Mouse (Mus musculus) CH12.LX (cell line): ENCODE measurements around the gene Csnk1g1. TPM values are rescaled to one million over a fixed set of nuclear protein-coding genes. Genes with fewer than 3 reads are reported as not detected.

Experiments
- DNase-seq: peaks from one replicate; pipeline ENCODE4 v3.0.0-alpha.2; 2013; ENCODE audit errors: extremely low read depth
- H3K27ac ChIP-seq: 2 replicates; pipeline ENCODE4 v1.5.1; 2012; ENCODE audit warnings: low read depth, mild to moderate bottlenecking, control low read depth, moderate library complexity; ENCODE audit not compliant: insufficient read depth
- H3K27me3 ChIP-seq: replicated peaks from 2 replicates; pipeline ENCODE3; 2012; ENCODE audit warnings: inconsistent platforms
- H3K36me3 ChIP-seq, 2 experiments: replicated peaks in 1 of 2; 2 replicates each; pipeline versions ENCODE3 to v1.6.1; 2012; ENCODE audit warnings: inconsistent platforms in 1 of 2, low read length in 1 of 2, mild to moderate bottlenecking in 1 of 2, mixed read lengths in 1 of 2, moderate library complexity in 1 of 2; ENCODE audit not compliant: control insufficient read depth in 1 of 2, insufficient read depth in 1 of 2
- H3K4me1 ChIP-seq, 2 experiments: 2 replicates each; pipeline ENCODE4 v1.6.1; 2012; ENCODE audit warnings: inconsistent platforms in 1 of 2, moderate library complexity in 1 of 2; ENCODE audit not compliant: insufficient read depth in 2 of 2, control insufficient read depth in 1 of 2
- H3K4me2 ChIP-seq: 2 replicates; pipeline ENCODE4 v1.6.1; 2012; ENCODE audit warnings: low read depth, mild to moderate bottlenecking, control low read depth; ENCODE audit not compliant: poor library complexity, insufficient read depth, severe bottlenecking
- H3K4me3 ChIP-seq, 3 experiments: fragments of 150-350 bp in 1 of 3; sonication (generic) in 1 of 3; replicated peaks in 1 of 3; 2 replicates each; pipeline versions ENCODE3 to v1.5.1; 2011 to 2012; ENCODE audit warnings: low read depth in 2 of 3, low read length in 2 of 3, mild to moderate bottlenecking in 2 of 3, moderate library complexity in 2 of 3, control low read depth in 1 of 3, improper control_type of control experiment in 1 of 3, inconsistent platforms in 1 of 3, mixed read lengths in 1 of 3; ENCODE audit not compliant: poor library complexity in 1 of 3
- H3K79me2 ChIP-seq: replicated peaks from 2 replicates; pipeline ENCODE4 v1.6.1; 2012; ENCODE audit warnings: mild to moderate bottlenecking, moderate library complexity; ENCODE audit not compliant: control insufficient read depth, poor library complexity, insufficient read depth, severe bottlenecking; ENCODE audit errors: extremely low read depth
- H3K9ac ChIP-seq: 2 replicates; pipeline ENCODE4 v1.6.1; 2012; ENCODE audit warnings: low read depth, mild to moderate bottlenecking, control low read depth, moderate library complexity; ENCODE audit not compliant: insufficient read depth
- H3K9me3 ChIP-seq: replicated peaks from 2 replicates; pipeline ENCODE3; 2012; ENCODE audit warnings: low read length, inconsistent platforms, mixed read lengths
- E2F4 ChIP-seq: IDR thresholded peaks from 2 replicates; pipeline ENCODE4 v1.6.1; 2011; ENCODE audit warnings: low read depth, low read length, improper control_type of control experiment; ENCODE audit not compliant: insufficient replicate concordance
- GABPA ChIP-seq: IDR thresholded peaks from 2 replicates; pipeline ENCODE4 v1.6.1; 2012; ENCODE audit warnings: low read depth, low read length, improper control_type of control experiment, inconsistent platforms; ENCODE audit not compliant: insufficient replicate concordance
- HCFC1 ChIP-seq: IDR thresholded peaks from 2 replicates; pipeline ENCODE4 v1.6.1; 2012; ENCODE audit warnings: low read depth, mild to moderate bottlenecking, inconsistent platforms, low read length, improper control_type of control experiment
- KAT2A ChIP-seq: IDR thresholded peaks from 2 replicates; pipeline ENCODE4 v1.6.1; 2012; ENCODE audit warnings: low read length, improper control_type of control experiment, inconsistent platforms; ENCODE audit not compliant: insufficient replicate concordance
- MAZ ChIP-seq: IDR thresholded peaks from 2 replicates; pipeline ENCODE4 v1.6.1; 2012; ENCODE audit warnings: low read depth, mild to moderate bottlenecking, inconsistent platforms, low read length, improper control_type of control experiment, moderate library complexity
- MYC ChIP-seq: IDR thresholded peaks from 2 replicates; pipeline ENCODE4 v1.6.1; 2011; ENCODE audit warnings: low read depth, mild to moderate bottlenecking, improper control_type of control experiment, low read length
- NELFE ChIP-seq: IDR thresholded peaks from 2 replicates; pipeline ENCODE4 v1.6.1; 2011; ENCODE audit warnings: low read depth, low read length, improper control_type of control experiment
- RAD21 ChIP-seq: IDR thresholded peaks from 2 replicates; pipeline ENCODE4 v1.6.1; 2011; ENCODE audit warnings: low read depth, mild to moderate bottlenecking, low read length, improper control_type of control experiment, moderate library complexity
- SIN3A ChIP-seq: IDR thresholded peaks from 2 replicates; pipeline ENCODE4 v1.6.1; 2012; ENCODE audit warnings: low read length, improper control_type of control experiment, inconsistent platforms
- UBTF ChIP-seq: IDR thresholded peaks from 2 replicates; pipeline ENCODE4 v1.6.1; 2012; ENCODE audit warnings: low read depth, mild to moderate bottlenecking, inconsistent platforms, low read length, improper control_type of control experiment, moderate library complexity
- USF1 ChIP-seq: IDR thresholded peaks from 2 replicates; pipeline ENCODE4 v1.6.1; 2014; ENCODE audit warnings: low read depth, mild to moderate bottlenecking, inconsistent platforms, low read length, improper control_type of control experiment
- USF2 ChIP-seq: conservative IDR thresholded peaks from 2 replicates; pipeline ENCODE4 v1.6.1; 2011; ENCODE audit warnings: low read depth, low read length, improper control_type of control experiment
- ZNF384 ChIP-seq: IDR thresholded peaks from 2 replicates; pipeline ENCODE4 v1.6.1; 2012; ENCODE audit warnings: low read depth, low read length, improper control_type of control experiment, inconsistent platforms
- dilution Hi-C: fragments of 300-500 bp; cut with MboI; formaldehyde crosslinking; loops from 2 replicates; pipeline ENCODE4 v1.14.3; 2020; ENCODE audit warnings: low sequenced_read_pairs; ENCODE audit not compliant: extremely low pct_unique_long_range_greater_than_20kb, extremely low pct_ligation_motif_present
- in situ Hi-C: fragments of 300-500 bp; cut with MboI; formaldehyde crosslinking; loops from 3 replicates; pipeline ENCODE4 v1.14.3; 2019; ENCODE audit warnings: low sequenced_read_pairs, low pct_ligation_motif_present, low pct_unique_long_range_greater_than_20kb, mixed read lengths
- polyA plus RNA-seq: library from polyadenylated mRNA; unstranded; fragments of >175 nt; gene quantifications from 2 replicates; pipeline ENCODE4 v1.2.1, GENCODE M21; 2012; ENCODE audit warnings: low read depth; ENCODE audit not compliant: insufficient read length
- total RNA-seq, 2 experiments: library from RNA; depleted of rRNA; stranded (reverse); fragments of 300-350 nt in 1 of 2; fragments of >200 nt in 1 of 2; gene quantifications; 2 replicates each; pipeline ENCODE4 v1.2.3; 2012 to 2014

Csnk1g1 gene
- total and polyA plus RNA-seq, 3 experiments: 11.7 to 16.0 (median 12.3) TPM

GRCm38 (mm10) chr9:66092664-66093063, 183.9 kb downstream of the Csnk1g1 start:
- Histone ChIP-seq H3K9ac (no peak overlapping the region), H3K9me3 (no peaks in the 10 kb centered on the region), H3K4me2 (no peak overlapping the region), H3K79me2 (no peaks in the 10 kb centered on the region), H3K27ac (no peak overlapping the region), H3K27me3 (no peaks in the 10 kb centered on the region), H3K4me3 (no peak overlapping the region), H3K36me3 (peaks cover 82 to 97% of the 10 kb centered on the region in 2 experiments), H3K4me1 (peaks cover 0 to 9% of the 10 kb centered on the region in 2 experiments; a peak in 2 of 4 replicates)
- in situ Hi-C loops (no loop called here), dilution Hi-C loops (no loop called here)
- no peak for DNase-seq
- TF ChIP-seq KAT2A: no peak
- TF ChIP-seq E2F4: no peak
- no peak for TF ChIP-seq NELFE
- TF ChIP-seq UBTF: no peak
- no peak for TF ChIP-seq USF1
- no peak for TF ChIP-seq GABPA
- TF ChIP-seq MAZ: no peak
- TF ChIP-seq RAD21: no peak
- no peak for TF ChIP-seq HCFC1
- TF ChIP-seq ZNF384: no peak
- TF ChIP-seq USF2: no peak
- no peak for TF ChIP-seq MYC
- no peak for TF ChIP-seq SIN3A

Other genes starting within 250 kb of the Csnk1g1 start
- gene Oaz2, start 240.9 kb upstream of the Csnk1g1 start, total RNA-seq (2012; rRNA removed): 30.2 and 30.9 TPM in 2 replicates
- 35.3 and 38.9 TPM in 2 replicates for gene Oaz2, start 240.9 kb upstream of the Csnk1g1 start, total RNA-seq (2014; rRNA removed)
- 55.7 and 61.4 TPM in 2 replicates for gene Oaz2, start 240.9 kb upstream of the Csnk1g1 start, polyA plus RNA-seq
- gene Zfp609, start 81.4 kb upstream of the Csnk1g1 start, total RNA-seq (2012; rRNA removed): 3.2 and 3.5 TPM in 2 replicates
- 1.2 and 1.5 TPM in 2 replicates for gene Zfp609, start 81.4 kb upstream of the Csnk1g1 start, total RNA-seq (2014; rRNA removed)
- 14.6 and 15.4 TPM in 2 replicates for gene Zfp609, start 81.4 kb upstream of the Csnk1g1 start, polyA plus RNA-seq
- 177 and 257 TPM in 2 replicates for gene Pclaf, start 18.7 kb upstream of the Csnk1g1 start, total RNA-seq (2012; rRNA removed)
- gene Pclaf, start 18.7 kb upstream of the Csnk1g1 start, total RNA-seq (2014; rRNA removed): 394 and 490 TPM in 2 replicates
- 183 and 229 TPM in 2 replicates for gene Pclaf, start 18.7 kb upstream of the Csnk1g1 start, polyA plus RNA-seq
- 12.0 and 12.1 TPM in 2 replicates for gene Trip4, start 130 bp upstream of the Csnk1g1 start, total RNA-seq (2012; rRNA removed)
- gene Trip4, start 130 bp upstream of the Csnk1g1 start, total RNA-seq (2014; rRNA removed): 14.4 and 14.8 TPM in 2 replicates
- gene Trip4, start 130 bp upstream of the Csnk1g1 start, polyA plus RNA-seq: 15.4 and 17.2 TPM in 2 replicates
- gene Ppib, start 151.3 kb downstream of the Csnk1g1 start, total RNA-seq (2012; rRNA removed): 550 and 590 TPM in 2 replicates
- 477 and 507 TPM in 2 replicates for gene Ppib, start 151.3 kb downstream of the Csnk1g1 start, total RNA-seq (2014; rRNA removed)
- 268 and 271 TPM in 2 replicates for gene Ppib, start 151.3 kb downstream of the Csnk1g1 start, polyA plus RNA-seq
- gene Snx22, start 160.8 kb downstream of the Csnk1g1 start, total RNA-seq (2012; rRNA removed): 11.4 and 11.5 TPM in 2 replicates
- gene Snx22, start 160.8 kb downstream of the Csnk1g1 start, total RNA-seq (2014; rRNA removed): 0.11 TPM in 1 of 2 replicates, not detected in the other
- 0.25 and 0.39 TPM in 2 replicates for gene Snx22, start 160.8 kb downstream of the Csnk1g1 start, polyA plus RNA-seq
- 86.4 and 91.4 TPM in 2 replicates for gene Snx1, start 217.7 kb downstream of the Csnk1g1 start, total RNA-seq (2012; rRNA removed)
- gene Snx1, start 217.7 kb downstream of the Csnk1g1 start, total RNA-seq (2014; rRNA removed): 170 and 186 TPM in 2 replicates
- 110 and 114 TPM in 2 replicates for gene Snx1, start 217.7 kb downstream of the Csnk1g1 start, polyA plus RNA-seq
- gene Ciao2a, start 217.7 kb downstream of the Csnk1g1 start, total RNA-seq (2012; rRNA removed): 144 and 180 TPM in 2 replicates
- 359 and 411 TPM in 2 replicates for gene Ciao2a, start 217.7 kb downstream of the Csnk1g1 start, total RNA-seq (2014; rRNA removed)
- 197 and 246 TPM in 2 replicates for gene Ciao2a, start 217.7 kb downstream of the Csnk1g1 start, polyA plus RNA-seq
- 28.4 and 39.0 TPM in 2 replicates for gene Dapk2, start 249.3 kb downstream of the Csnk1g1 start, total RNA-seq (2012; rRNA removed)
- 60.3 and 62.4 TPM in 2 replicates for gene Dapk2, start 249.3 kb downstream of the Csnk1g1 start, total RNA-seq (2014; rRNA removed)
- 25.2 and 26.7 TPM in 2 replicates for gene Dapk2, start 249.3 kb downstream of the Csnk1g1 start, polyA plus RNA-seq